Mouse (Mus musculus): ENCODE results near the gene Zgrf1.

Zgrf1 gene

DNA sequence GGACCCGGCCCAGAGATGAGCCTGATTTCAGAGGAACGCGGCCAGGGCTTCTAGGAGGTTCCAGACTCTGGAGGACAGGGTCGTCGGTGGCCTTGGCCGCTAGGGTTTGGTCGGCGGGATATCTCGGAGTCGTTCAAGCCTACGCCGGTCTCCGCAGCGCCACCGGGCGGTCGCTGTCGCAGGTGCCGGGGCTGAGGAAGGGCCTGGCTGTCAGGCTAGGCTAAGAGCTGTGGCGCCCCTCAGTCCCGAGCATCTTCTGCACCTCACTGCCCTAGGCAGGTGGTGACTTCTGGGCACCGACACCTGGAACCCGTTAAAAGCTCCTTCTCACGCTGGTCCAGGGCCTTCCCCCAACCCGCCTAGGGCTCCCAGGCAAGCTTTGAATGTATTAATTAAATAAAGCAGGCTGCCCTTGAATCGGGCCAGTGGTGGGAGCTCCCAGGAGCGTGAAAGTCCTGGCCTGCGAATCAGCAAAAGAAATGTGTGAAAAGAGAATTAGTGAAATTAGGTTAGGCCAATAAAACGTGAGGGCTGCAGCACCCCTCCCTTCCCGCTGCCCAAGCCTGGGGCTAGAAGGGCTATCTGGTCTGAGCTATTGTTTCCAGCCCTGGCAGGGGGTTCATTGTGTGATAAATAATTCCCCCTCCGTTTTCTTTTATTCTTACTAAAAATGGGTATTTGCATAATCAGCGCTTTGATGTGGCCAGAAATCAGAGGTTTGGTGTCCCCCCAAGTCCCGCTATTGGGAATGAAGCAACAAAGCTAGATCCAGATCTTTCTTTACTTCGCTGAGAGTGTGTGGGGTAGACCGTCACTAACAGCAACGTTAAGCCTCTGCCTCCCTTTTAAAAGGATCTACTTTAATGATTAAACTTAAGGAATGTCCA is 86.8 kb downstream of the Zgrf1 start:
- no peak for DNase-seq (ENCODE audit: low read depth, low spot score)

- no peak for DNase-seq (ENCODE audit: low read depth, low spot score)
Measured at GRCm38 (mm10) chr3:127640762-127641700, 87.7 kb downstream of the Zgrf1 start.

GRCm38 (mm10) chr3:127642211-127642610 is 88.9 kb downstream of the Zgrf1 start:
- no peak for DNase-seq (ENCODE audit: low read depth, low spot score)

DNA sequence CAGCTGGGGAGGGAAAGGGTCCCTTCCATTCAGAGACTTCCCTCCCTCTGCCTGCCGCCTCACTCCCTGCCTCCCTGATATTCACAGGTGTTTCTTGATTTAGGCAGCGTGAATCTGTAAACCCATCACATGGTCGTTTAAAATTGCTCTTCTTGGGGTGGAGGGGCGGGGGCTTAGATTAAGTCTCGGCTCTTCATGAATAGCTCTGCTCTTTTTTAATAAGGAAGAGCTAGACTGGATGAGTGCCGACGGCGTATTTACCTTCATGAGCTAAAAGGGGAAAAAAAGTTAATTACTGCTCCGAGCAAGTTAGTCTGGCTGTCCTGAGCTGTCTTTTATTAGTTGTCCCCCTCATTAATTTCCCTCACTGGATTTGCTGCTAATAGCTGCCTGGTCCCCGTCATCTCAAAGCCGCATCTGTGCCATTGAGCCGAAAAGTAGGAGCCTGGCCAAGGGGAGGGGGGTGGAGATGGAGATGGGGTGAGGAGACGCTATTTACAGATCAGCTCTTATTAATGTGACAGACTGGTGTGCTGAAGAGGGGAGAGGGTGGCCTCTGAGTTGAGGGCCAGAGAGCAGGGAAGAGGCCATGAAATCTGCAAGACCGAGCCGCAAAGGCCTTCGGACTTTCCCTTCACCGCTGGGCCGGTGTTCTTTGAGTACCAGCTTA is 93.0 kb downstream of the Zgrf1 start:
- no peak for DNase-seq (ENCODE audit: low read depth, low spot score)

GRCm38 (mm10) chr3:127651742-127652653 is 98.7 kb downstream of the Zgrf1 start:
- DNase-seq (ENCODE audit: low read depth, low spot score) = no peak

- no peak for DNase-seq (ENCODE audit: low read depth, low spot score)
Measured at GRCm38 (mm10) chr3:127660712-127661111, 107.4 kb downstream of the Zgrf1 start.

GRCm38 (mm10) chr3:127661646-127662531 is 108.6 kb downstream of the Zgrf1 start:
- DNase-seq (ENCODE audit: low read depth, low spot score) = no peak

All from retina, postnatal 7 days (tissue).